Mouse (Mus musculus) frontal cortex, postnatal 14 days (tissue): ENCODE data around the gene Map4k5.

Source experiments
- DNase-seq, 2 experiments: peaks; one replicate each; pipeline ENCODE4 v3.0.0; 2022; ENCODE audit warnings: low spot score in 2 of 2

The Map4k5 gene

GRCm38 (mm10) chr12:69887776-69888175, 5.2 kb downstream of the Map4k5 start:
- no peak for DNase-seq

- no peak for DNase-seq
These were observed 7.7 kb downstream of the Map4k5 start for GRCm38 (mm10) chr12:69885170-69885923.

- DNase-seq, result no peak
These were observed 8.9 kb downstream of the Map4k5 start for GRCm38 (mm10) chr12:69884053-69884452.

GRCm38 (mm10) chr12:69881198-69881905, 11.6 kb downstream of the Map4k5 start:
- no peak for DNase-seq

- DNase-seq, result no peak
These were observed 13.3 kb downstream of the Map4k5 start for GRCm38 (mm10) chr12:69879739-69880138.

GRCm38 (mm10) chr12:69879172-69879665, 13.8 kb downstream of the Map4k5 start:
- no peak for DNase-seq

- no peak for DNase-seq
These were observed 15.1 kb downstream of the Map4k5 start for GRCm38 (mm10) chr12:69877842-69878363.

GRCm38 (mm10) chr12:69871632-69872031, 21.4 kb downstream of the Map4k5 start:
- no peak for DNase-seq

GRCm38 (mm10) chr12:69867338-69867737, 25.7 kb downstream of the Map4k5 start:
- no peak for DNase-seq

- no peak for DNase-seq
These were observed 28.8 kb downstream of the Map4k5 start for GRCm38 (mm10) chr12:69864164-69864692.

GRCm38 (mm10) chr12:69863505-69863904, 29.5 kb downstream of the Map4k5 start:
- no peak for DNase-seq

- no peak for DNase-seq
These were observed 34.2 kb downstream of the Map4k5 start for GRCm38 (mm10) chr12:69858847-69859246.

GRCm38 (mm10) chr12:69857597-69857996, 35.4 kb downstream of the Map4k5 start:
- no peak for DNase-seq

- no peak for DNase-seq
These were observed 36.6 kb downstream of the Map4k5 start for GRCm38 (mm10) chr12:69856398-69856797.

GRCm38 (mm10) chr12:69855641-69856300, 37.2 kb downstream of the Map4k5 start:
- DNase-seq, result no peak

GRCm38 (mm10) chr12:69853942-69854341, 39.1 kb downstream of the Map4k5 start:
- DNase-seq, result no peak

- DNase-seq, result no peak
These were observed 39.6 kb downstream of the Map4k5 start for GRCm38 (mm10) chr12:69853387-69853786.

GRCm38 (mm10) chr12:69852288-69852687, 40.7 kb downstream of the Map4k5 start:
- DNase-seq, result no peak

GRCm38 (mm10) chr12:69848083-69848878, 44.7 kb downstream of the Map4k5 start:
- DNase-seq, result no peak

- DNase-seq, result no peak
These were observed 46.5 kb downstream of the Map4k5 start for GRCm38 (mm10) chr12:69846499-69846898.

- no peak for DNase-seq
These were observed 47.3 kb downstream of the Map4k5 start for GRCm38 (mm10) chr12:69845722-69846121.
